Mouse (Mus musculus) limb, embryonic 13.5 days (tissue): ENCODE measurements around the gene Slc9a4. TPM values are rescaled to one million over a fixed set of nuclear protein-coding genes. Genes with fewer than 3 reads are reported as not detected.
"Not testable (repeated sequence)": the region's sequence is repeated elsewhere in the genome, so short reads cannot be mapped to it uniquely, and the experiment has no call there.

ENCODE experiments used
- ATAC-seq: fragments of 200-750 bp; cut with Nextera tagmentation; 2 replicates; pipeline ENCODE4 v1.8.0; 2017; ENCODE audit warnings: low read depth, moderate number of reproducible peaks, moderate TSS enrichment; ENCODE audit not compliant: low FRiP score
- H3K27ac ChIP-seq: fragments of 300-500 bp; sonication (generic); 2 replicates; pipeline ENCODE4 v1.5.1; 2015; ENCODE audit warnings: inconsistent platforms, mild to moderate bottlenecking, moderate library complexity
- H3K27me3 ChIP-seq: fragments of 300-500 bp; sonication (generic); 2 replicates; pipeline ENCODE4 v1.6.1; 2015; ENCODE audit warnings: mild to moderate bottlenecking, inconsistent platforms
- H3K36me3 ChIP-seq: fragments of 300-500 bp; sonication (generic); 2 replicates; pipeline ENCODE4 v1.6.1; 2015; ENCODE audit warnings: inconsistent platforms, mild to moderate bottlenecking, moderate library complexity
- H3K4me1 ChIP-seq: fragments of 300-500 bp; sonication (generic); 2 replicates; pipeline ENCODE4 v1.6.1; 2015; ENCODE audit warnings: inconsistent platforms
- H3K4me2 ChIP-seq: fragments of 300-500 bp; sonication (generic); replicated peaks from 2 replicates; pipeline ENCODE4 v1.6.1; 2015; ENCODE audit warnings: inconsistent platforms, mild to moderate bottlenecking, moderate library complexity
- H3K4me3 ChIP-seq: fragments of 300-500 bp; sonication (generic); 2 replicates; pipeline ENCODE4 v1.5.1; 2015; ENCODE audit warnings: moderate library complexity, mild to moderate bottlenecking, inconsistent platforms
- H3K9ac ChIP-seq: fragments of 300-500 bp; sonication (generic); 2 replicates; pipeline ENCODE4 v1.6.1; 2015; ENCODE audit warnings: mild to moderate bottlenecking, inconsistent platforms
- H3K9me3 ChIP-seq: fragments of 300-500 bp; sonication (generic); 2 replicates; pipeline ENCODE4 v1.6.1; 2016; ENCODE audit warnings: inconsistent platforms
- WGBS: fragments of 180-500 bp; shearing (Covaris S2); methylation state at CpG from one replicate; pipeline ENCODE4 v1.1.7; 2015; 5-methylcytosine and 5-hydroxymethylcytosine counted together
- polyA plus RNA-seq: library from polyadenylated mRNA; unstranded; fragments of >200 nt; fragmentation: Nextera tagmentation; extraction: Ambion mirVana; gene quantifications from 2 replicates; pipeline ENCODE4 v1.2.1, GENCODE M21; 2015

Slc9a4 gene
- not detected in 2 replicates for polyA plus RNA-seq

- Histone ChIP-seq H3K4me3 (no peak within 1 kb of the TSS), H3K27me3 (peaks cover 9% of the 10 kb centered on the region), H3K27ac (no peak within 1 kb of the TSS), H3K4me1 (no peaks in the 10 kb centered on the region), H3K9me3 (no peaks in the 10 kb centered on the region), H3K36me3 (no peaks in the 10 kb centered on the region), H3K9ac (no peak within 1 kb of the TSS), H3K4me2 (no peak within 1 kb of the TSS; the same call in 1 of the 2 replicates)
- no peak for ATAC-seq
- WGBS, result 14% methylated on average over 7 of the region's 7 CpGs
These were observed at the start of gene Slc9a4 for GRCm38 (mm10) chr1:40579784-40580183. TSS of gene Slc9a4 (plus strand) at chr1:40580081.

- no peaks in the 10 kb centered on the region for H3K27me3 ChIP-seq
- WGBS, result 84% methylated on average over 5 of the region's 5 CpGs
- H3K4me2 ChIP-seq, result no peak overlapping the region
- H3K9ac ChIP-seq, result no peak overlapping the region
- no peak overlapping the region for H3K27ac ChIP-seq
- no peaks in the 10 kb centered on the region for H3K4me1 ChIP-seq
- ATAC-seq, result no peak
- H3K36me3 ChIP-seq, result no peaks in the 10 kb centered on the region
- no peaks in the 10 kb centered on the region for H3K9me3 ChIP-seq
- H3K4me3 ChIP-seq, result no peak overlapping the region
These were observed 42.3 kb upstream of the Slc9a4 start for GRCm38 (mm10) chr1:40537577-40537976.

GRCm38 (mm10) chr1:40544650-40545049, 35.2 kb upstream of the Slc9a4 start:
- Histone ChIP-seq H3K9me3 (no peaks in the 10 kb centered on the region), H3K9ac (no peak overlapping the region), H3K36me3 (no peaks in the 10 kb centered on the region), H3K4me3 (no peak overlapping the region), H3K27me3 (0 out of 2 replicates have a peak, but pooled peaks cover 2% of the 10 kb centered on the region), H3K4me2 (no peak overlapping the region), H3K27ac (no peak overlapping the region), H3K4me1 (no peaks in the 10 kb centered on the region)
- WGBS, result 0% methylated on average over 2 of the region's 2 CpGs
- ATAC-seq, result no peak

GRCm38 (mm10) chr1:40546645-40547044, 33.2 kb upstream of the Slc9a4 start:
- H3K4me2 ChIP-seq, result no peak overlapping the region
- H3K9ac ChIP-seq, result no peak overlapping the region
- H3K4me1 ChIP-seq, result no peaks in the 10 kb centered on the region
- no peak for ATAC-seq
- no peak overlapping the region for H3K27ac ChIP-seq
- WGBS, result 78% methylated on average over 4 of the region's 4 CpGs
- H3K9me3 ChIP-seq, result no peaks in the 10 kb centered on the region
- H3K27me3 ChIP-seq, result 0 out of 2 replicates have a peak, but pooled peaks cover 2% of the 10 kb centered on the region
- H3K36me3 ChIP-seq, result no peaks in the 10 kb centered on the region
- H3K4me3 ChIP-seq, result no peak overlapping the region

- ATAC-seq, result no peak
- Histone ChIP-seq H3K4me1 (no peaks in the 10 kb centered on the region), H3K4me3 (no peak overlapping the region), H3K9ac (no peak overlapping the region), H3K36me3 (no peaks in the 10 kb centered on the region), H3K9me3 (no peaks in the 10 kb centered on the region), H3K27ac (no peak overlapping the region), H3K27me3 (0 out of 2 replicates have a peak, but pooled peaks cover 2% of the 10 kb centered on the region), H3K4me2 (no peak overlapping the region)
- WGBS, result 72% methylated on average over 11 of the region's 11 CpGs
These were observed 32.8 kb upstream of the Slc9a4 start for GRCm38 (mm10) chr1:40547064-40547572.

GRCm38 (mm10) chr1:40547762-40548161, 32.1 kb upstream of the Slc9a4 start:
- no peaks in the 10 kb centered on the region for H3K4me1 ChIP-seq
- no peaks in the 10 kb centered on the region for H3K36me3 ChIP-seq
- no peak overlapping the region for H3K4me2 ChIP-seq
- no peak overlapping the region for H3K27ac ChIP-seq
- ATAC-seq, result no peak
- 0 out of 2 replicates have a peak, but pooled peaks cover 1% of the 10 kb centered on the region for H3K27me3 ChIP-seq
- H3K9me3 ChIP-seq, result no peaks in the 10 kb centered on the region
- H3K9ac ChIP-seq, result no peak overlapping the region
- H3K4me3 ChIP-seq, result no peak overlapping the region
- 68% methylated on average over 10 of the region's 10 CpGs for WGBS

GRCm38 (mm10) chr1:40569374-40569773, 10.5 kb upstream of the Slc9a4 start:
- WGBS, result 83% methylated on average over 4 of the region's 4 CpGs
- H3K9me3 ChIP-seq, result no peaks in the 10 kb centered on the region
- H3K36me3 ChIP-seq, result no peaks in the 10 kb centered on the region
- no peak overlapping the region for H3K9ac ChIP-seq
- no peaks in the 10 kb centered on the region for H3K4me1 ChIP-seq
- H3K4me3 ChIP-seq, result no peak overlapping the region
- ATAC-seq, result no peak
- no peaks in the 10 kb centered on the region for H3K27me3 ChIP-seq
- no peak overlapping the region for H3K4me2 ChIP-seq
- H3K27ac ChIP-seq, result no peak overlapping the region

GRCm38 (mm10) chr1:40580269-40580668, 388 bp downstream of the Slc9a4 start:
- Histone ChIP-seq H3K9ac (no peak overlapping the region), H3K4me3 (no peak overlapping the region), H3K27ac (no peak overlapping the region), H3K4me1 (no peaks in the 10 kb centered on the region), H3K36me3 (no peaks in the 10 kb centered on the region), H3K4me2 (no peak overlapping the region), H3K9me3 (no peaks in the 10 kb centered on the region), H3K27me3 (peaks cover 9% of the 10 kb centered on the region)
- WGBS, result 58% methylated on average over 14 of the region's 14 CpGs
- ATAC-seq, result no peak

- Histone ChIP-seq H3K27ac (no peak overlapping the region), H3K9me3 (no peaks in the 10 kb centered on the region), H3K4me3 (no peak overlapping the region), H3K9ac (no peak overlapping the region), H3K4me1 (no peaks in the 10 kb centered on the region), H3K36me3 (no peaks in the 10 kb centered on the region), H3K4me2 (no peak overlapping the region), H3K27me3 (no peaks in the 10 kb centered on the region)
- 60% methylated on average over 5 of the region's 5 CpGs for WGBS
- no peak for ATAC-seq
These were observed 6.9 kb downstream of the Slc9a4 start for GRCm38 (mm10) chr1:40586776-40587175.

- 0 out of 2 replicates have a peak, but pooled peaks cover 3% of the 10 kb centered on the region for H3K9me3 ChIP-seq
- no peak for ATAC-seq
These were observed 11.1 kb downstream of the Slc9a4 start for GRCm38 (mm10) chr1:40590931-40591330.

GRCm38 (mm10) chr1:40597822-40598221, 17.9 kb downstream of the Slc9a4 start:
- Histone ChIP-seq H3K4me2 (no peak overlapping the region), H3K27me3 (no peaks in the 10 kb centered on the region), H3K36me3 (no peaks in the 10 kb centered on the region), H3K9ac (no peak overlapping the region), H3K9me3 (no peaks in the 10 kb centered on the region), H3K4me1 (no peaks in the 10 kb centered on the region; the same call in 1 of the 2 replicates), H3K27ac (no peak overlapping the region), H3K4me3 (no peak overlapping the region)
- ATAC-seq, result no peak
- WGBS, result 63% methylated on average over 5 of the region's 5 CpGs

More at GRCm38 (mm10) chr1:40590931-40591330, 11.1 kb downstream of the Slc9a4 start:
- Histone ChIP-seq H3K4me2 (no peak overlapping the region), H3K27me3 (no peaks in the 10 kb centered on the region), H3K4me3 (no peak overlapping the region), H3K27ac (no peak overlapping the region), H3K36me3 (no peaks in the 10 kb centered on the region), H3K4me1 (no peaks in the 10 kb centered on the region), H3K9ac (no peak overlapping the region)
- 81% methylated on average over 4 of the region's 4 CpGs for WGBS

- H3K36me3 ChIP-seq, H3K4me1 ChIP-seq, H3K9ac ChIP-seq, H3K4me2 ChIP-seq, H3K4me3 ChIP-seq, H3K27me3 ChIP-seq, H3K27ac ChIP-seq, ATAC-seq, H3K9me3 ChIP-seq: not testable (repeated sequence)
- WGBS, result 87% methylated on average over 9 of the region's 9 CpGs
These were observed 19.8 kb downstream of the Slc9a4 start for GRCm38 (mm10) chr1:40599661-40600060.
